Mouse (Mus musculus): ENCODE measurements around the gene Atg16l1.

GRCm38 (mm10) chr1:87721382-87721781, 34.3 kb upstream of the Atg16l1 start:
- TF ChIP-seq CTCF (conservative IDR thresholded peaks at IDR 0.05; ENCODE audit: insufficient read depth, insufficient read length, low read depth, low read length): peak; percentile 62; the same call in 1 of the 2 replicates
- TF ChIP-seq POLR2A (IDR thresholded peaks at IDR 0.05; ENCODE audit: low read depth, low read length): no peak
